Mouse (Mus musculus): ENCODE measurements around the gene Dydc1. TPM values are rescaled to one million over a fixed set of nuclear protein-coding genes. Genes with fewer than 3 reads are reported as not detected.

Gene Dydc1
- not detected in 2 replicates for polyA plus RNA-seq (2014; fragmentation: Nextera tagmentation; extraction: Ambion mirVana)

GRCm38 (mm10) chr14:41072229-41072943 lies at the start of gene Dydc1:
Dydc1 (plus strand) TSS chr14:41072911.
- peak; percentile 94 for ATAC-seq (ENCODE audit: insufficient read depth, low FRiP score, low TSS enrichment)
- peak within 1 kb of the TSS; percentile 34 for H3K4me3 ChIP-seq (ENCODE audit: low read depth, low read length)
- no peak within 1 kb of the TSS for H3K27ac ChIP-seq (ENCODE audit: low read depth, low read length)
- no peaks in the 10 kb centered on the region for H3K4me1 ChIP-seq (ENCODE audit: control insufficient read depth, insufficient read depth, low read length)
- peak; percentile 81 for DNase-seq (ENCODE audit: low spot score)
- no peaks in the 10 kb centered on the region for H3K9me3 ChIP-seq (ENCODE audit: control insufficient read depth, low read length)
- H3K27me3 ChIP-seq (ENCODE audit: control insufficient read depth, insufficient read depth, low read length): no peaks in the 10 kb centered on the region
- peak within 1 kb of the TSS; percentile 22; the same call in 1 of the 2 replicates for H3K9ac ChIP-seq (ENCODE audit: low read length)
- peak within 1 kb of the TSS; percentile 62 for H3K4me2 ChIP-seq (ENCODE audit: low read depth)
- H3K36me3 ChIP-seq (ENCODE audit: control insufficient read depth, insufficient read depth, low read length): no peaks in the 10 kb centered on the region
- 12% methylated on average over 23 of the region's 23 CpGs for WGBS

- 100% methylated on average over 2 of the region's 2 CpGs for WGBS
- no peak overlapping the region for H3K4me3 ChIP-seq (ENCODE audit: low read depth, low read length)
- DNase-seq (ENCODE audit: low spot score) (no peak), ATAC-seq (ENCODE audit: insufficient read depth, low FRiP score, low TSS enrichment) (no peak)
- no peaks in the 10 kb centered on the region for H3K9me3 ChIP-seq (ENCODE audit: control insufficient read depth, low read length)
- H3K27ac ChIP-seq (ENCODE audit: low read depth, low read length): no peak overlapping the region
- no peaks in the 10 kb centered on the region for H3K36me3 ChIP-seq (ENCODE audit: control insufficient read depth, insufficient read depth, low read length)
- H3K27me3 ChIP-seq (ENCODE audit: control insufficient read depth, insufficient read depth, low read length): no peaks in the 10 kb centered on the region
- no peak overlapping the region for H3K4me2 ChIP-seq (ENCODE audit: low read depth)
- no peak overlapping the region for H3K9ac ChIP-seq (ENCODE audit: low read length)
- H3K4me1 ChIP-seq (ENCODE audit: control insufficient read depth, insufficient read depth, low read length): no peaks in the 10 kb centered on the region
Measured at GRCm38 (mm10) chr14:41025087-41025486, 47.6 kb upstream of the Dydc1 start.

- no peak overlapping the region for H3K4me2 ChIP-seq (ENCODE audit: low read depth)
- no peak for ATAC-seq (ENCODE audit: insufficient read depth, low FRiP score, low TSS enrichment)
- no peaks in the 10 kb centered on the region for H3K27me3 ChIP-seq (ENCODE audit: control insufficient read depth, insufficient read depth, low read length)
- no peaks in the 10 kb centered on the region for H3K4me1 ChIP-seq (ENCODE audit: control insufficient read depth, insufficient read depth, low read length)
- H3K4me3 ChIP-seq (ENCODE audit: low read depth, low read length): no peak overlapping the region
- no peaks in the 10 kb centered on the region for H3K36me3 ChIP-seq (ENCODE audit: control insufficient read depth, insufficient read depth, low read length)
- 77% methylated on average over 7 of the region's 7 CpGs for WGBS
- H3K9me3 ChIP-seq (ENCODE audit: control insufficient read depth, low read length): no peaks in the 10 kb centered on the region
- no peak for DNase-seq (ENCODE audit: low spot score)
- no peak overlapping the region for H3K9ac ChIP-seq (ENCODE audit: low read length)
- H3K27ac ChIP-seq (ENCODE audit: low read depth, low read length): no peak overlapping the region
Measured at GRCm38 (mm10) chr14:41025594-41026284, 47.0 kb upstream of the Dydc1 start.

GRCm38 (mm10) chr14:41029303-41029702 lies 43.4 kb upstream of the Dydc1 start:
- Histone ChIP-seq H3K36me3 (ENCODE audit: control insufficient read depth, insufficient read depth, low read length) (no peaks in the 10 kb centered on the region), H3K4me2 (ENCODE audit: low read depth) (no peak overlapping the region), H3K9ac (ENCODE audit: low read length) (no peak overlapping the region), H3K27me3 (ENCODE audit: control insufficient read depth, insufficient read depth, low read length) (no peaks in the 10 kb centered on the region), H3K4me3 (ENCODE audit: low read depth, low read length) (no peak overlapping the region), H3K27ac (ENCODE audit: low read depth, low read length) (no peak overlapping the region), H3K4me1 (ENCODE audit: control insufficient read depth, insufficient read depth, low read length) (no peaks in the 10 kb centered on the region), H3K9me3 (ENCODE audit: control insufficient read depth, low read length) (no peaks in the 10 kb centered on the region)
- 76% methylated on average over 4 of the region's 4 CpGs for WGBS
- DNase-seq (ENCODE audit: low spot score) (no peak), ATAC-seq (ENCODE audit: insufficient read depth, low FRiP score, low TSS enrichment) (no peak)

- Histone ChIP-seq H3K36me3 (ENCODE audit: control insufficient read depth, insufficient read depth, low read length) (no peaks in the 10 kb centered on the region), H3K4me3 (ENCODE audit: low read depth, low read length) (no peak overlapping the region), H3K4me1 (ENCODE audit: control insufficient read depth, insufficient read depth, low read length) (no peaks in the 10 kb centered on the region), H3K9ac (ENCODE audit: low read length) (no peak overlapping the region), H3K27me3 (ENCODE audit: control insufficient read depth, insufficient read depth, low read length) (no peaks in the 10 kb centered on the region), H3K4me2 (ENCODE audit: low read depth) (no peak overlapping the region), H3K27ac (ENCODE audit: low read depth, low read length) (no peak overlapping the region), H3K9me3 (ENCODE audit: control insufficient read depth, low read length) (no peaks in the 10 kb centered on the region)
- no peak for DNase-seq (ENCODE audit: low spot score)
- WGBS: 93% methylated on average over 6 of the region's 6 CpGs
- ATAC-seq (ENCODE audit: insufficient read depth, low FRiP score, low TSS enrichment): no peak
Measured at GRCm38 (mm10) chr14:41030989-41031513, 41.7 kb upstream of the Dydc1 start.

GRCm38 (mm10) chr14:41033135-41034110 lies 39.3 kb upstream of the Dydc1 start:
- H3K9ac ChIP-seq (ENCODE audit: low read length): no peak overlapping the region
- ATAC-seq (ENCODE audit: insufficient read depth, low FRiP score, low TSS enrichment): peak; percentile 20; the same call in 1 of the 2 replicates
- no peaks in the 10 kb centered on the region for H3K27me3 ChIP-seq (ENCODE audit: control insufficient read depth, insufficient read depth, low read length)
- H3K9me3 ChIP-seq (ENCODE audit: control insufficient read depth, low read length): no peaks in the 10 kb centered on the region
- 58% methylated on average over 13 of the region's 13 CpGs for WGBS
- H3K4me1 ChIP-seq (ENCODE audit: control insufficient read depth, insufficient read depth, low read length): no peaks in the 10 kb centered on the region
- no peaks in the 10 kb centered on the region for H3K36me3 ChIP-seq (ENCODE audit: control insufficient read depth, insufficient read depth, low read length)
- DNase-seq (ENCODE audit: low spot score): peak; percentile 83
- no peak overlapping the region for H3K27ac ChIP-seq (ENCODE audit: low read depth, low read length)
- H3K4me2 ChIP-seq (ENCODE audit: low read depth): no peak overlapping the region
- H3K4me3 ChIP-seq (ENCODE audit: low read depth, low read length): no peak overlapping the region

- peak; percentile 41; the same call in 1 of the 2 replicates for ATAC-seq (ENCODE audit: insufficient read depth, low FRiP score, low TSS enrichment)
- no peak overlapping the region for H3K4me3 ChIP-seq (ENCODE audit: low read depth, low read length)
- WGBS: 41% methylated on average over 6 of the region's 6 CpGs
- H3K27ac ChIP-seq (ENCODE audit: low read depth, low read length): no peak overlapping the region
- peak; percentile 59 for DNase-seq (ENCODE audit: low spot score)
- H3K27me3 ChIP-seq (ENCODE audit: control insufficient read depth, insufficient read depth, low read length): no peaks in the 10 kb centered on the region
- H3K9me3 ChIP-seq (ENCODE audit: control insufficient read depth, low read length): no peaks in the 10 kb centered on the region
- H3K36me3 ChIP-seq (ENCODE audit: control insufficient read depth, insufficient read depth, low read length): no peaks in the 10 kb centered on the region
- no peak overlapping the region for H3K4me2 ChIP-seq (ENCODE audit: low read depth)
- no peak overlapping the region for H3K9ac ChIP-seq (ENCODE audit: low read length)
- H3K4me1 ChIP-seq (ENCODE audit: control insufficient read depth, insufficient read depth, low read length): no peaks in the 10 kb centered on the region
Measured at GRCm38 (mm10) chr14:41035146-41035798, 37.4 kb upstream of the Dydc1 start.

- no peak for DNase-seq (ENCODE audit: low spot score)
- Histone ChIP-seq H3K27me3 (ENCODE audit: control insufficient read depth, insufficient read depth, low read length) (no peaks in the 10 kb centered on the region), H3K4me3 (ENCODE audit: low read depth, low read length) (no peak overlapping the region), H3K4me1 (ENCODE audit: control insufficient read depth, insufficient read depth, low read length) (no peaks in the 10 kb centered on the region), H3K36me3 (ENCODE audit: control insufficient read depth, insufficient read depth, low read length) (no peaks in the 10 kb centered on the region), H3K4me2 (ENCODE audit: low read depth) (no peak overlapping the region), H3K9me3 (ENCODE audit: control insufficient read depth, low read length) (no peaks in the 10 kb centered on the region), H3K27ac (ENCODE audit: low read depth, low read length) (no peak overlapping the region), H3K9ac (ENCODE audit: low read length) (no peak overlapping the region)
- no peak for ATAC-seq (ENCODE audit: insufficient read depth, low FRiP score, low TSS enrichment)
- 82% methylated on average over 2 of the region's 2 CpGs for WGBS
Measured at GRCm38 (mm10) chr14:41047402-41047801, 25.3 kb upstream of the Dydc1 start.
